Mouse (Mus musculus) midbrain, embryonic 14.5 days (tissue): Measurements from ENCODE around the gene Ypel2. TPM values are rescaled to one million over a fixed set of nuclear protein-coding genes. Genes with fewer than 3 reads are reported as not detected.

Source experiments
- ATAC-seq: fragments of 200-750 bp; cut with Nextera tagmentation; 2 replicates; pipeline ENCODE4 v1.8.0; 2017; ENCODE audit warnings: moderate number of reproducible peaks, moderate library complexity; ENCODE audit not compliant: low FRiP score, low TSS enrichment
- DNase-seq: peaks from one replicate; pipeline ENCODE4 v3.0.0-alpha.2; 2015
- H3K27ac ChIP-seq: fragments of 300-500 bp; sonication (generic); replicated peaks from 2 replicates; pipeline ENCODE4 v1.5.1; 2014; ENCODE audit warnings: mild to moderate bottlenecking, low read depth, low read length, moderate library complexity
- H3K27me3 ChIP-seq: fragments of 300-500 bp; sonication (generic); 2 replicates; pipeline ENCODE4 v1.6.1; 2014; ENCODE audit warnings: low read length, control low read depth, mixed read lengths; ENCODE audit not compliant: control insufficient read depth, insufficient read depth
- H3K36me3 ChIP-seq: fragments of 300-500 bp; sonication (generic); 2 replicates; pipeline ENCODE4 v1.6.1; 2014; ENCODE audit warnings: low read length, control low read depth; ENCODE audit not compliant: control insufficient read depth, insufficient read depth
- H3K4me1 ChIP-seq: fragments of 300-500 bp; sonication (generic); 2 replicates; pipeline ENCODE4 v1.6.1; 2014; ENCODE audit warnings: mild to moderate bottlenecking, antibody characterized with exemption, low read length, control low read depth; ENCODE audit not compliant: control insufficient read depth, insufficient read depth
- H3K4me2 ChIP-seq: fragments of 300-500 bp; sonication (generic); 2 replicates; pipeline ENCODE4 v1.6.1; 2014; ENCODE audit warnings: mild to moderate bottlenecking, low read length, moderate library complexity
- H3K4me3 ChIP-seq: fragments of 300-500 bp; sonication (generic); replicated peaks from 2 replicates; pipeline ENCODE4 v1.5.1; 2014; ENCODE audit warnings: low read depth, low read length
- H3K9ac ChIP-seq: fragments of 300-500 bp; sonication (generic); replicated peaks from 2 replicates; pipeline ENCODE4 v1.6.1; 2014; ENCODE audit warnings: mild to moderate bottlenecking, low read length, moderate library complexity
- H3K9me3 ChIP-seq: fragments of 300-500 bp; sonication (generic); 2 replicates; pipeline ENCODE4 v1.6.1; 2016; ENCODE audit warnings: low read length, control low read depth, mixed read lengths; ENCODE audit not compliant: control insufficient read depth
- WGBS: fragments of 180-500 bp; shearing (Covaris S2); extraction: QIAGEN DNeasy Blood & Tissue Kit; methylation state at CpG from one replicate; pipeline ENCODE4 v1.1.7; 2014; 5-methylcytosine and 5-hydroxymethylcytosine counted together
- polyA plus RNA-seq: library from polyadenylated mRNA; unstranded; fragments of >200 nt; fragmentation: Nextera tagmentation; extraction: Ambion mirVana; gene quantifications from 2 replicates; pipeline ENCODE4 v1.2.1, GENCODE M21; 2014

Ypel2 gene
- polyA plus RNA-seq, 1 experiment from 2014 or later = 6.2 TPM

GRCm38 (mm10) chr11:86971057-86971753 lies 22.3 kb downstream of the Ypel2 start:
- H3K4me1 ChIP-seq = peaks cover 23% of the 10 kb centered on the region
- no peaks in the 10 kb centered on the region for H3K27me3 ChIP-seq
- no peak overlapping the region for H3K27ac ChIP-seq
- H3K9ac ChIP-seq = no peak overlapping the region
- no peak overlapping the region for H3K4me2 ChIP-seq
- no peak overlapping the region for H3K4me3 ChIP-seq
- DNase-seq = no peak
- ATAC-seq = no peak
- no peaks in the 10 kb centered on the region for H3K9me3 ChIP-seq
- peaks cover 8% of the 10 kb centered on the region; the same call in 1 of the 2 replicates for H3K36me3 ChIP-seq
- WGBS = 69% methylated on average over 7 of the region's 7 CpGs

GRCm38 (mm10) chr11:86969041-86969821 lies 24.3 kb downstream of the Ypel2 start:
- H3K4me3 ChIP-seq = no peak overlapping the region
- no peaks in the 10 kb centered on the region for H3K27me3 ChIP-seq
- H3K27ac ChIP-seq = peak overlapping the region; percentile 37; the same call in 1 of the 2 replicates
- no peak overlapping the region for H3K4me2 ChIP-seq
- H3K9ac ChIP-seq = no peak overlapping the region
- ATAC-seq (no peak), DNase-seq (no peak)
- peaks cover 18% of the 10 kb centered on the region for H3K4me1 ChIP-seq
- peaks cover 8% of the 10 kb centered on the region; the same call in 1 of the 2 replicates for H3K36me3 ChIP-seq
- 41% methylated on average over 13 of the region's 13 CpGs for WGBS
- no peaks in the 10 kb centered on the region for H3K9me3 ChIP-seq

- no peaks in the 10 kb centered on the region for H3K9me3 ChIP-seq
Observed at GRCm38 (mm10) chr11:86967506-86967905, 26.0 kb downstream of the Ypel2 start.

GRCm38 (mm10) chr11:86966696-86967095 lies 26.8 kb downstream of the Ypel2 start:
- Histone ChIP-seq H3K36me3 (peaks cover 8% of the 10 kb centered on the region; the same call in 1 of the 2 replicates), H3K4me1 (peaks cover 10% of the 10 kb centered on the region; the same call in 1 of the 2 replicates), H3K27ac (no peak overlapping the region), H3K4me2 (no peak overlapping the region), H3K9me3 (no peaks in the 10 kb centered on the region), H3K4me3 (no peak overlapping the region), H3K27me3 (no peaks in the 10 kb centered on the region), H3K9ac (no peak overlapping the region)
- 95% methylated on average over 3 of the region's 3 CpGs for WGBS
- DNase-seq (no peak), ATAC-seq (no peak)

More at GRCm38 (mm10) chr11:86967506-86967905, 26.0 kb downstream of the Ypel2 start:
- H3K27me3 ChIP-seq = no peaks in the 10 kb centered on the region
- WGBS = 90% methylated on average over 9 of the region's 9 CpGs
- H3K36me3 ChIP-seq = peaks cover 8% of the 10 kb centered on the region; the same call in 1 of the 2 replicates
- no peak overlapping the region for H3K4me2 ChIP-seq
- ATAC-seq (no peak), DNase-seq (no peak)
- H3K4me1 ChIP-seq = peaks cover 10% of the 10 kb centered on the region; the same call in 1 of the 2 replicates
- no peak overlapping the region for H3K27ac ChIP-seq
- H3K9ac ChIP-seq = no peak overlapping the region
- no peak overlapping the region for H3K4me3 ChIP-seq

- no peaks in the 10 kb centered on the region for H3K27me3 ChIP-seq
- H3K27ac ChIP-seq = no peak overlapping the region
- no peaks in the 10 kb centered on the region for H3K9me3 ChIP-seq
- H3K4me2 ChIP-seq = no peak overlapping the region
- H3K36me3 ChIP-seq = no peaks in the 10 kb centered on the region
- no peak overlapping the region for H3K9ac ChIP-seq
- no peak overlapping the region for H3K4me3 ChIP-seq
- no peak for ATAC-seq
- H3K4me1 ChIP-seq = peaks cover 10% of the 10 kb centered on the region; the same call in 1 of the 2 replicates
- WGBS = 96% methylated on average over 5 of the region's 5 CpGs
- DNase-seq = no peak
Observed at GRCm38 (mm10) chr11:86965079-86965478, 28.4 kb downstream of the Ypel2 start.

- Histone ChIP-seq H3K4me3 (no peak overlapping the region), H3K27ac (no peak overlapping the region), H3K4me1 (peaks cover 16% of the 10 kb centered on the region), H3K4me2 (no peak overlapping the region), H3K9ac (no peak overlapping the region), H3K36me3 (no peaks in the 10 kb centered on the region), H3K9me3 (no peaks in the 10 kb centered on the region), H3K27me3 (no peaks in the 10 kb centered on the region)
- WGBS = 92% methylated on average over 10 of the region's 10 CpGs
- DNase-seq (no peak), ATAC-seq (no peak)
Observed at GRCm38 (mm10) chr11:86963698-86964097, 29.8 kb downstream of the Ypel2 start.

GRCm38 (mm10) chr11:86963027-86963426 lies 30.5 kb downstream of the Ypel2 start:
- Histone ChIP-seq H3K4me1 (peaks cover 19% of the 10 kb centered on the region), H3K36me3 (no peaks in the 10 kb centered on the region), H3K4me3 (no peak overlapping the region), H3K4me2 (no peak overlapping the region), H3K27me3 (no peaks in the 10 kb centered on the region), H3K27ac (no peak overlapping the region), H3K9ac (no peak overlapping the region), H3K9me3 (no peaks in the 10 kb centered on the region)
- ATAC-seq = no peak
- WGBS = 39% methylated on average over 1 of the region's 1 CpGs
- DNase-seq = no peak

GRCm38 (mm10) chr11:86962362-86962761 lies 31.1 kb downstream of the Ypel2 start:
- H3K4me1 ChIP-seq = peaks cover 25% of the 10 kb centered on the region
- DNase-seq (no peak), ATAC-seq (no peak)
- no peaks in the 10 kb centered on the region for H3K9me3 ChIP-seq
- H3K4me3 ChIP-seq = no peak overlapping the region
- H3K27ac ChIP-seq = no peak overlapping the region
- no peaks in the 10 kb centered on the region for H3K27me3 ChIP-seq
- H3K9ac ChIP-seq = no peak overlapping the region
- no peak overlapping the region for H3K4me2 ChIP-seq
- 77% methylated on average over 2 of the region's 2 CpGs for WGBS
- H3K36me3 ChIP-seq = no peaks in the 10 kb centered on the region
